Mouse (Mus musculus): ENCODE results near the gene Fto.

The Fto gene

DNA sequence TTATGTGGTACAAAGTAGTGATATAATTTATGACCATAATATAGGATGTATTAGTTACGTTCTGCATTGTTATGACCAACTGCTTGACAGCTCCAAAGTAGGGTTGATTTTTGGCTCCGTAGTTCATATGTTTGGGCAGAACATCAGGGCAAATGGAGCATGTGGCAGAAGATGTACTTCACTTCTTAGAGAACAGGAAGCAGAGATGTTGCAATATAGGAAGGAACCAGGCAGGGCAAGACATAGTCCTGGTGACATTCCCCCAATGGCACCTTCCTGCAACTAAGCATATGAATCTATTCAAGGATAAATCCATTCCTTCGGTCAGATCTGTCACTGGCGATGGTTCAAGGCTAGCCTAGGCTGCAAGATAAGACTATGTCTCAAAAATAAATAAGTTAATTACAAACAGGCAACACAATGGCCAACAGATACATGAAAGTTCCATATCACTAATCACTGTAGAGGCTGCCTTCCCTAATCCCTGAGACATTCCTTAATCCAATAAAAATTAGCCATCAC lies 44.2 kb downstream of the Fto start:
- peak in 1 of 2 experiments; percentile 5 for DNase-seq (ENCODE audit: low spot score in 2 of 2)

DNA sequence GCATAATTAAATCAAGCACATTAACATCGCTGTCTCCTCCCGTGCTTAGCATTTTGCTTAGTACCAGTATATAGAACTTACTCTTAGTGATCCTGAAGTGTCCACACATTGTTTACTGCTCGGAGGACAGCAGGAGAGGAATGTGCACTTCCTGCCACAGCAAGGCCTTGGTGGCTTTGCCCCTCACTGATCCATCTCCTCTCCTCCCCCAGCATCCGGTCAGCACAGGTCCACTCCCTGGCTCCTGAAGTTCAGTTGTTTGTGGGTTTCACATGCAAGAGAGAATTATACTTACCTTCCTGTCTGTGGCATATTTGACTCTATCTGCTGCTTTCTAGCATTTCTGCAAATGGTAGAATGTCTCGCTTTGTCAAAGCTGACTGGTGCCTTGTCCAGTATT lies 44.7 kb downstream of the Fto start:
- peak in 1 of 2 experiments; percentile 30 for DNase-seq (ENCODE audit: low spot score in 2 of 2)

DNA sequence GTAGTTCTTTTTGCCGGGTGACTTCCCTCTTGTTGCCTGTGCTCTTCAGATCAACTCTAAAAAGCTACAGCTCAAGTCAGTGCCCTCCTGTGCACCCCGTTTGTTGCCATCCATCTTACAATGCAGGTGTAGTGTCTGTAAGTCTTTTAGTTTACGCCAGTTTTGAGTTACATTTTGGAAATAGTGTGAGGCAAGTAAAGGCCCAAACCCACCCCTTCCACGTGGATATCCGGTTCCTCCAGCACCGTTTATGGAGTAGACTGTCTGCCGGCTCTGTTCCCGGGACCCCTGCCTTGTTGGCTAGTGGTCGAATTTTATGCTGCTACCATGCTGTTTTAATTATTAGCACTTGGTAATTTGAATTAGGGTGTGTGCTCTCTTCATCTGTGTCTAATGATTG lies 46.2 kb downstream of the Fto start:
- peak in 1 of 2 experiments; percentile 52 for DNase-seq (ENCODE audit: low spot score in 2 of 2)

DNA sequence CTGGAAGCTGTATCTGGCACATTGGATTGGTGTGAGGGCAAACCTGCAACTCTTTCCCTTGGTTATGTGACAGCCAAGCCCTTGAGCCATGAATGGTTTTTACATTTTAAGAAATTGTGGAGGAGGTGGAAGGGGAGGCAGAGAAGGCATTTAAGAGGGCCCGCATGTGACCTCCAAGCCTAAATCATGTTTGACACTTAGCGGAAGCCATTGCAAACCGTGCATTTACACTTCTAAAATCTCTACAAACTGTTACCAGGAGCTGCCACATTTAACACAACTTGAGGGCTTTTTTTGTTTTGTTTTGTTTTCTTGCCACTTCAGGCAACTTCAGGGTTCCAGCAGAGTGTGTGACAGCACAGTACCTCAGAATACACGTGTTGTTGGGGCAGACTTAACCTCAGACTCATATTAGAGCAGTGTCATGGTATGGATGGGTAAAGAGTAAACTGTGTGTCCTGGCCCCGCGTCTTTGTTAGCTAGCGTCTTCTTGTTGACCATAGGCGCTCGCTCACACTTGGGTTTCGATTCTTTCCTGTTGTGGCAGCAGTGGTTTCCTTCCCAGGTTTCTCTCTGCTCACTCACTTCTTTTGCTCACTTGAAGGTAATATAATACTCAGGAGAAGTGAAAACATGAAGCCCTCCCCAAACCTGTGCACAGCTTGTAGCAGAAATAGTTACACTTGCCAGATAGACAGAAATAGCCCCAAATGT lies 47.5 kb downstream of the Fto start:
- DNase-seq (ENCODE audit: low spot score in 2 of 2) = peak in 1 of 2 experiments; percentile 26

DNA sequence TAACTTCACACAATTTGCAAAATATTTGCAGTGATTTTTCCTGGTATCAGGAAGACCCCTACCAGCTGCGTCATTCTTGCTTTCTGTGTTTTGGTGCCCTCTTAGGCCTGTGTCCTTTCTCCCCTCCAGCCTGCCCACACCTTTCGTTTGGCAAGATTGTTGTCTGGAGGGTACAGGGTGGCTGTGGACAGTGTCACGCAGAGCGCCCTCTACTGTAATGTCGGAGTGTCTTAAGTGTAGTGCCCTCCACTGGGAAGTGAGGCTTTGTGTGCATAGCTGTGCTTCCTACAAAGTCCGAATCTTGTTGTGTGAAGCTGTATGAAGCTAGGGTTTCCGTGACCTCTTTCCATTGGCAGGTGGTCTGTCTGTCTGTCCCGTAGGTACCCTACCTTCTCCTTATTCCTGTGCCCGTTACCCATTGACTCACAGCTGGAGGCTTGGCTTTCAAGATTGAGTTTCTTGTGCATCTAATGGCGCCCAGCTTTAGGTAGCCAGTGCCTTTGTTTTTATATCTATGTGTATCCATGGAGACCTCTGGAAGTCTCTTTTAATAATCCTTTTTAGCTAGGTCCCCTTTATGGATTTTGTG lies 50.0 kb downstream of the Fto start:
- DNase-seq (ENCODE audit: low spot score in 2 of 2) = no peak

DNA sequence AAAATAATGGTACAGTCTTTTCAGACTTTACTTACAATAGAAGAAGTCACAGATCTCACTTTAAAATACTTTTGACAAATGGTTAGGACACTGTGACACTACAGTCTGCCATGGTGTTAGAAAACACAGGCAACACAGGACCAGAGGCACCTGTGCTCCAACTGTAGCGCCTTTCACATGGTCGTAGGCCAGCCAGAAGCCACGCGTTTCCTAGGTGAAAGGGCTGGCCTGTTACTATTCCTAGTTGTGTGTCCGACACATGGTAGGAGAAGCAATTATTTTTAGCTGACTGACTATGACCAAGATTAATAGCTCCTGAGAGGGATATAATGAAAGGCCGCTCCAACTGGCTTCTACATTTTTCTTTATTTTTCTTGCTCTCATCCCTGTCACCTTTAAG lies 50.9 kb downstream of the Fto start:
- peak in 1 of 2 experiments; percentile 41 for DNase-seq (ENCODE audit: low spot score in 2 of 2)

DNA sequence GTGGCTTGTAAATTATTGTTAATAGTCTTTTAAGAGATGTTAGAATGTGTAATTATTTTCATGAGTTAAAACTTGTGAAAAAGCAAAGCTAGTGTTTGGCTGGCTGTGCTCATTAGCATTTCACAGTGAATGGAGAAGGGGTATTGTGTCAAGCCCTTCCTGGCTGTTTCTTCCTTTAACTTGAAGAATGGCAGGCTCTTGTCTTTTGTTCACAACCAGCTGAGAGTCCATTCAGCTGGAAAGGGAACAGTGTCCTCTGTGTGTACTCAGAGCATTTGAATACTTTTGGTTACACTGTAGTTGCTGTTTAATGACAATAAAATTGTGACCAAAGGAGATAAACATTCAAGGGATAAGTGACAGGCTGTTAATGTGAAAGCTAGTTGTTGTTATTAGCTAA lies 52.5 kb downstream of the Fto start:
- no peak for DNase-seq (ENCODE audit: low spot score in 2 of 2)

DNA sequence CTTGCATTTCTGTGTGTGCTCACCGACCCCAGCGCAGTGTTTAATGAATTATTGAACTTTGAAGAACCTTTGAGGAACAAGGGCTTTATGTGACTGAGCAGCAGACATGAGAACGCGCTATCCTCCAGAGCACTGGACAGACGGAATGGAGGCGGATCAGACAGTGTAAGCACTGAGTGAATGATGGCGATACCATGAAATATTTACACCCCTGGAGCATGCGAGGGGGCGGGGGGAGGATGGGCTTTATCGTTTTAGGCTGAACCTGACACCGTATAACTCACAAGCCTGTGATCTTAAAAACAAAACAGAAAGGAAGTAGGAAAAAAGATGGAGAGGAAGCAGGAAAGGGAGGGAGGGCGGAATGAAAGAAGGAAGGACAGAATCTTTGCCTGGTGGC lies 57.6 kb downstream of the Fto start:
- DNase-seq (ENCODE audit: low spot score in 2 of 2) = no peak

DNA sequence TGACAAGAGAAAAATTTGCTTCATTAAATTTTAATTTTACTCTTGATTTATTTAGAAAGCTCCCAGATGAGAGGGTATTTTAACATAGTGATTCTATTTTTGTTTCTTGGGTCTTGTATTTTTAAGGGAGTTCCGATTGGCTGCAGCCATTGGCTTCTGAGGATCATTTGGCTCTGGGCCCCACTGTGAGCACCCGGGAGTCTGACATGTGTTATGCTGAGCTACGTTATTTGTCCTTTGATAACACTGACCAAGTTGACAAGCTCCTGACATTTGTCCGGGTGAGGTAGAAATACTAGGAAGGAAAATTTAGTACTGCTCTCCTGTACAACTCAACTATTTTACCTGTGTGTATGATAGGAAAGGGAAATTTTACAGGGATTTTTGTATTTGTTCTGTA lies 58.7 kb downstream of the Fto start:
- DNase-seq (ENCODE audit: low spot score in 2 of 2) = no peak

DNA sequence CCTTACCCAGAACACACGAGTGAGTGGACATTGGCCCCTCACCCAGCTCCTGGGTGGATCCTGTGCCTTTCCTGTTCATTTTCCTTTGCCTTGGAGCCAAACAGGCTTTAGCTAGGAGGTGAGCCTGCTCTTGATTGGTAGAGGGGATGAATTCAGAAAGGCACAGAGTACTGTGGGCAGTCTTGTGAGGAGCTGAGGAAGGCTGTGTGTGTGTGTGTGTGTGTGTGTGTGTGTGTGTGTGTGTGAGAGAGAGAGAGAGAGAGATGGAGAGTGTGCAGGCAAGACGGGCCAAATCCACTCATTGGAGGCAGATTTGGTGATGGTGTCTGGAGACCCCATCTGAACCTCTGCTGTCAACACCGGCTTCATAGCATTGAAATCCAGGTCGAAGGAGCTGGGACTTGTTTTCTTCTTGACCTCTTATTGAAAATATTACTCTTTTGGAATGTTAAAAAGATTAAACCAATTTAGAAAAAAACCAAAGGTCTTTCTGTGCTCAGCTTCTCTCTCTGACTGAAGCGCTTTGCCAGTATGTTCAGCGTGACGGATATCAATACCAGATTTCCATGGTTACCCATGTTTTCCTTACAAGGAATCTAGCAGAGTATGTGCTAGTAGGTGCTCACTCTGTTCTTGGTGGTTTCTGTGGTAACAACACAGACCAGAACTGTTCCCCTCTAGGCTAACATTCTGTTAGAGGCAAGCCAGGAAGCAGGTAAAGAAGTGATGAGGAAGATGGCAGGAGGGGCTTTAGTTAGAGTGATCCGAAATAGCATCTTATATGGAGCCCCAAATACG lies 59.7 kb downstream of the Fto start:
- DNase-seq (ENCODE audit: low spot score in 2 of 2) = no peak

DNA sequence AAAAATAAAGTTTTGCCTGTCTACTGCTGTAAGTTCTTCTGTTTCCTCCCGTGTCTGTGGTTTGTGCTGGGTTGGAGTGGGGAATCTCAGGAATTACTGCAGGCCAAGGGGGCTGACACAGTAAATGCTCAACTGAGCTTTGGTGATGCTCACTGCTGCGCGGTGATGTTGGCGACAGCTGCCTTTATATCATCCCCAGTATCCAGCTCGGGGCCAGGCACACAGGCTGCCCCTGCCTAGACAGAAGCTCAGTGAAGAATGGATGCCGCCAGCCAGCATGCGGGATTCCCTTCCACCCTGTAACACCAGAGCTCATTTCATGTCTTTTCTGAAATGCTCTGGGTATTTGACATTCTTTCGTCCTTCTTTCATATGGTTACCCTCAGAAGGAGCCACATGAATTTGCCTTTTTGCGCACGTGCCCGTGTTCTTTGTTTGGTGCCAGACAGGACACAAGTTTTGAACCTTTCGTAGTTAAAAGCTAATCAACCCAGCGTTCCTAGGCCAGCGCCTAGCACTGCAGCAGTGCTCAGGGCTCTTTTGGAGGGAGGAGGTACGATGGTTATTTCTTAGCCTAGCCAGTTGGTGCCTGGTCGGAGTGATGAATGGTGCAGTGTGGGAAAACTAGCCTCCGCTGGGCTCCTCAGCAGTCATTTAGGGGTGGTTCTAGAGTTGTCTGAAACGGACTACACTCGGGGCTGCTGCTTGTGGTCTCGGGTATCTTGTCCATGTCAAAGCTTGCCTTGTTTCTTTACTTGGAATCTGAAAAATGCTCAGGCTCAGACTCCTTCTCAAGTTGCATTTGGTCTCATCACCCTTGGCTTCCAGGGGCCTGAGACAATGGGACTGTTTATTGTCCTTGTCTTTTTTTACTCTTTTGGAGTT lies 62.0 kb downstream of the Fto start:
- DNase-seq (ENCODE audit: low spot score in 2 of 2) = peak in 1 of 2 experiments; percentile 47

DNA sequence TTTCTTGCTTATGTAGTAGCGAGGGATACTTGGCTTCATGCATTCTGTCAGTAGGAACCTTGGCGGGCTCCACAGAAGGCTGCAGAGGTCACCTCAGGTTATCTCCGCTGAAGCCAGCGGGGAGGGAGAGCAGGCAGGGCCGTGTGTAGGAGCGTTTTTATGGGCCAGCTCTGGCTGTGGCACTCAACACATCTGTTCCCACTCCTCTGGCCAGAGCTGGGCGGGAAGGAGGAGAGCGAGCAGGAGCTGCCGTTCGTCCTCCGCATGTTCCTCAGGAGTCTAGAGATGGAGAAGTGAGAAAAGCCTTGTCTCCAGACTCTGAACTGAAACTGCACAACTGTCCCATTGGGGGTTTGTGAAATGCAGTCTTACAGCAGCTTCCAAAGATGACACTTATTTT lies 63.5 kb downstream of the Fto start:
- peak; percentile 29 to 58 for DNase-seq (ENCODE audit: low spot score in 2 of 2)

DNA sequence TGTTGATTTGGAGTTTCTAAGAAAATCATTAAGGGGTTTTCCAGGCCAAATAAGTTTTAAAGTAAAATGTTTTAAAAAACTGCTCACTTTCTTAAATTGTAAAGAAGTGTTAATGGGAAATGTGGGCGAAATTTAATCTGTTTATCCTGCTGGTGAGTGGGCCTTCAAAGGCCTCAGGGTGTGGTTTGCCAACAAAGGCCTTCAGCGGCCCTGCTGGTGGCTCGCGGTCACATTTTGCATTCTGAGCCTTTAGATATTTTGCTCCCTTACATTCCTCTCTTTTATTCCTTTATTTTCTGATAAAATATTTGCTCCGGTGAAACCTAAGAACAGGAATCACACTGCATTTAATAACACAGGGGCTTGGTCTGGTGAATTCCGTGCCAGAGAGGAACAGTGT lies 64.0 kb downstream of the Fto start:
- DNase-seq (ENCODE audit: low spot score in 2 of 2) = peak in 1 of 2 experiments; percentile 14

DNA sequence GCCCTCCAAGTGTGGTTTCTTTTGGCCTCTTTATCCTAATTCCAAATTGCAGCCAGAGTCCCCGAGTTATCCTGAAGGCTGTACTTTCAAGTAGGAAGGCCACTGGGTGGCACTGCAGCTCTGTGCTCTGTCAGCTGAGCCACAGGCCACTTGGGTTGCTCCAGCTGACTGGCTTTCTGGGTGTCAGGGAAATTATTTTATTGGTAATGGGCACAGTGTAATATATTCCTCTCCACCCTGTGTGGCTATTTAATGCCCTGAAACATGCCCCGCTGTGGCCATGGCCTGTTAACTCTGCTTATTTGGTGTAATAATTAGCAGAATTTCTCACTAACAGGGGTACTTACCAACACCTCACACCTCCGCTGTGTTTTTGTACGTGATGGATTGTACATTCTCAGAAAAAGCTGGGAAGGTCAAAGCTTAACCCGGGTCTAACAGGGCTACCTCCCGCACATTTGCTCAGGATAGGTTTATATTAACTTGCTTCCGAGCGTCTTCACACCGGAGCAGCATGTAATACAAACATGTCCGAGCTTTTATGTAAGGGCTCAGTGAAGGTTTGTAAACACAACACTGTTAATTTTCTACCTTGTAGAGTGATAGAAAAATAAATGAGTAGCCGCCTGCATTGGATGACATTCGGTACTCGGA lies 65.6 kb downstream of the Fto start:
- DNase-seq (ENCODE audit: low spot score in 2 of 2) = peak; percentile 48 to 74

DNA sequence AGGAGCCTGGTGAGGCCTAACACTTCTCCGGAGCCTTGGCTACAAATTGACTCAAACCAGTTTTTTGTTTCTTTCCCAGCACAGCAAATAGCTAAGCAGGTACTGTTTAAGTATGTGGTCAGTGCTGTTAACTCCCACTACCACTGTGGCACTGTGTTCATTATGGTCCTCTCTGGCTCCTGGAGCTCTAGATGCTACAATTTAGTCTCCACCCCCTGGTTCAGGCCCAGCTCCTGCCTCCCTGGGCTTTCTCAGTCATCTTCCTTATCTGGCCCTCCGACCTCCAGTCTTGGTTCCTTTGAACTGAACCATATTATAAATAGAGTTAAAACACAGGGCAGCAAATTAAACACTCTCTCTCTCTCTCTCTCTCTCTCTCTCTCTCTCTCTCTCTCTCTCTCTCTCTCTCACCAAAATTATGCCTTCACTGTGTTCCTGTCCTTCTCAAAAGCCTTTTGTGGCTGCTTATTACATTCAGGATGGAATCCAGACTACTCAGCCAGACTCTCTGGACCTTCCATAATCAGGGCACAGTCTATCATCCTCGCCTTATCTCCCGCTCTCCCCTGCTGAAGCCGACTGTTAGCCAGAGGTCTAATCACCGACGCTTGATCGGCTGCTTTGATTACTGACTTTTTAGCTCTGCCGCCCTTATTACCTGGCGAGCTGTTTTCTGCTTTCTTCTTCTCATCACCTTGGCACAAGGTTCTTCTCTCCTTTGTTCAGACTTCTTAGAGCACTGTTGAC lies 67.6 kb downstream of the Fto start:
- DNase-seq (ENCODE audit: low spot score in 2 of 2) = no peak

DNA sequence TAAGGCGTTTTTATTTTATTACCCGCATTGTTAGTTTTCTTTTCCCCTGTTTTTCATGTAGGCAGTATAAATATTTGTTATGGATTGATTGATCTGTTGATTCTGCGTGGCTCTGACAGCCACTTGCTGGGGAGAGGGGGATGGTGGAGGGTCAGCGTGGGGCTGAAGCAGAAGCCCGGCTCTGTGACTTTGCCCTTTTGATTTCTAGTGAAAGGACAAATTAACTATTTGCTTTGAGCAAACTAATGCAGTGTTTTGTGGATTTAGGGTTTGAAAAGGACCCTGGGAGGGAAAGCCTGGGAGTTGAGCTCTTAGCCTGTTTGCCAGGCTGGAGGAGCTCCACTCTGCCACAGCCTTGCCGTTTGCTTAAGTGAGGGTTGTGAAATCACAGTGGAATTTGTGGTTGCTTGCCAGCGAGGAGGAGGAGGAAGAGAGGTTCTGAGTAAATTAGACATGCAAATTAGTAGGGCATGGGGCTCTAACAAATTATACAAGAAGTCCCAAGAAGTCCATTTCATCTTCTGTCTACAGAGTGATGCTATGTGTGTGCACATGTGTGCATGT lies 68.3 kb downstream of the Fto start:
- DNase-seq (ENCODE audit: low spot score in 2 of 2) = no peak

DNA sequence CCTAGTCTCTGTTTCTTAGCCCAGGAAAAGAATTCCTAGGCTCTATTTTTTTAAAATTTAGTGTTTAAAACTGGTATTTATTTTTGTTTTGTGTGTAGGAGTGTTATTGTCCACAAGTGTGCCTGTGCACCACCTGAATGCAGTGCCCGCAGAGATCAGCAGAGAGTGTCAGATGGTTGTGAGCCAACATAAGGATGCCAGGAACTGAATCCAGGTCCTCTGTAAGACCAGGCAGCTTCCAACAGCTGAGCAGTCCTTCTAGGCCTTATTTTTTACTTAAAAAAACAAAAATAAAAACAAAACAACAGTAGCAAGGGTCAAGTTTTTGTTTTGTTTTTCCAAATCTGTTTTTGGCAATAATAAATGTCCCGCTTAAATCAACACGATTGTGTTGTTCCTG lies 69.9 kb downstream of the Fto start:
- no peak for DNase-seq (ENCODE audit: low spot score in 2 of 2)

DNA sequence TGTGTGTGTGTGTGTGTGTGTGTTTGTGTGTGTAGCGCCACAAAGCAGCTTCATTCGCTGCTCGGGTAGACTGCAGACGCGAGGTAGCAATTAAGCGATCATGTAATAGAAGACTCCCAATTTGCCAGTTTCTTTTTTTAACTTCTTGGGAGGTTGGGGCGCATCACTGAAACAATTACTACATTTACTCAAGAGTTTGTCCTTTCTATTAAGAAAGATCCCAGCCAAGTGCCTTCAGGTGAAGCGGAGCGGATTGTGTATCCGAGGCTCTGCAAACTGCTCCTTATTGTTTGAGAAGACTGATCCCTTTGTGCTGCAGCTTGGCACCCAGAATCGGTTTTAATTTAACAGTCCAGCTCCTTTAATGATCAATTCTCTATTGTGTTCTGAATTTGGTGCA lies 70.5 kb downstream of the Fto start:
- DNase-seq (ENCODE audit: low spot score in 2 of 2) = no peak

DNA sequence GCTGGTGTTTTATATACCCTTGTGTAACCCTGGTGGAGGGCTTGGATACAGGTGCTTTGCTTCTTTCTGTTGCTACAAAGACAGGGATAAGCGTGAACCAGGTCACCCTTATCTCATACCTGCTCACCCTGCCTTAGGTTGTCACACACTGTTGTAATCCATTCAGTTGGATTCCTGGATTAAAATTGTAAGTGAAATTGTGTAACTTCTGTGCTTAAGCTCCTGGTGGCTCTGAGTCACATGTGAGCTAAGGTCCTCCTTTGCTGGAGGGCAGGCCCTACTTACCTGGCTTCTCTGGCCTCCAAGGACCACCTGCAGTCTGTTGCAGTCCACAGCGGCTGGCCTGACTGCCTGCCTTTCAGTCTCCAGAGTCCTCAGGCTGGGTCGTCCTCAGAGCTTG lies 71.1 kb downstream of the Fto start:
- no peak for DNase-seq (ENCODE audit: low spot score in 2 of 2)

DNA sequence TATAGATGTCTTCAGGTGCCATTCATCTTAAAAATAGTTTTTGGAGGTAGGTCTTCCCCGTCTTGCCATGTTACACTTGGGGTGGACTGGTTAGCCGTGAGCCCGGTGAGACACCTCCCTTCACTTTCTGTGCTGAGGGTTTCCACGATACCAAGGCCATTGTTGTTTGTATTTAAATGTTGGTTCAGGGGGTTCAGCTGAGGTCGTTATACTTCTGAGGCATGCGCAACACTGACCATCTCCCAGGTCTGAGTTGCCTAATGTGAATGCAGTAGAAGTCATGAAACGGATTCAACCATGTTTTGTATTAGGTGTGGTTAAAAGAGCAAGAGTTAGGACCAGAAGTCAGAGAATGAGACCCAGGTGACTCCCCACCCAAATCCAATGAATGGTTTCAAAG lies 72.5 kb downstream of the Fto start:
- DNase-seq (ENCODE audit: low spot score in 2 of 2) = no peak

All from urinary bladder, postnatal 4 days (tissue).